Mouse (Mus musculus) forebrain, postnatal 0 days (tissue): ENCODE results near the gene Cnih4. TPM values are rescaled to one million over a fixed set of nuclear protein-coding genes. Genes with fewer than 3 reads are reported as not detected.

Experiments
- ATAC-seq: fragments of 200-750 bp; cut with Nextera tagmentation; 2 replicates; pipeline ENCODE4 v1.8.0; 2017; ENCODE audit warnings: mild to moderate bottlenecking, moderate library complexity
- DNase-seq: peaks from one replicate; pipeline ENCODE4 v3.0.0-alpha.2; 2015
- H3K27ac ChIP-seq: fragments of 300-500 bp; sonication (generic); 2 replicates; pipeline ENCODE4 v1.5.1; 2014; ENCODE audit warnings: low read depth, mild to moderate bottlenecking, antibody characterized with exemption, low read length, moderate library complexity, mixed read lengths
- H3K27me3 ChIP-seq: fragments of 300-500 bp; sonication (generic); 2 replicates; pipeline ENCODE4 v1.6.1; 2014; ENCODE audit warnings: mild to moderate bottlenecking, low read length, mixed read lengths; ENCODE audit not compliant: insufficient read depth
- H3K36me3 ChIP-seq: fragments of 300-500 bp; sonication (generic); 2 replicates; pipeline ENCODE4 v1.6.1; 2014; ENCODE audit warnings: mild to moderate bottlenecking, moderate library complexity; ENCODE audit not compliant: insufficient read depth
- H3K4me1 ChIP-seq: fragments of 300-500 bp; sonication (generic); 2 replicates; pipeline ENCODE4 v1.6.1; 2014; ENCODE audit warnings: antibody characterized with exemption; ENCODE audit not compliant: insufficient read depth
- H3K4me2 ChIP-seq: fragments of 300-500 bp; sonication (generic); 2 replicates; pipeline ENCODE4 v1.6.1; 2014; ENCODE audit warnings: low read depth, mild to moderate bottlenecking, moderate library complexity
- H3K4me3 ChIP-seq: fragments of 300-500 bp; sonication (generic); 2 replicates; pipeline ENCODE4 v1.5.1; 2014; ENCODE audit warnings: low read depth, low read length, mixed read lengths
- H3K9ac ChIP-seq: fragments of 300-500 bp; sonication (generic); 2 replicates; pipeline ENCODE4 v1.6.1; 2014; ENCODE audit warnings: mild to moderate bottlenecking
- H3K9me3 ChIP-seq: fragments of 300-500 bp; sonication (generic); 2 replicates; pipeline ENCODE4 v1.6.1; 2016; ENCODE audit warnings: low read length
- CTCF ChIP-seq: sonication (generic); IDR thresholded peaks from 2 replicates; pipeline ENCODE4 v1.5.1; 2016; ENCODE audit warnings: antibody characterized with exemption, control low read depth, low read depth
- WGBS: fragments of 180-500 bp; shearing (Covaris S2); extraction: QIAGEN DNeasy Blood & Tissue Kit; methylation state at CpG from one replicate; pipeline ENCODE4 v1.1.7; 2014; 5-methylcytosine and 5-hydroxymethylcytosine counted together
- polyA plus RNA-seq: library from polyadenylated mRNA; unstranded; fragments of >200 nt; fragmentation: Nextera tagmentation; extraction: Ambion mirVana; gene quantifications from 2 replicates; pipeline ENCODE4 v1.2.1, GENCODE M21; 2015
- total RNA-seq: library from RNA; depleted of rRNA; stranded (reverse); fragments of >200 nt; gene quantifications from 2 replicates; pipeline ENCODE4 v1.2.3, GENCODE M21; 2014; rRNA removed

Gene Cnih4
- total RNA-seq (17.9 and 27.1 TPM in 2 replicates), polyA plus RNA-seq (49.4 and 50.8 TPM in 2 replicates)

- DNase-seq = peak; percentile 98
Observed at GRCm38 (mm10) chr1:181143950-181144836, at the start of gene Cnih4, which contains the start of gene Nvl. Cnih4 (plus strand) TSS chr1:181144693. Nvl (minus strand) TSS chr1:181144204.

GRCm38 (mm10) chr1:181117112-181117511, 27.4 kb upstream of the Cnih4 start:
- Histone ChIP-seq H3K4me1 (no peaks in the 10 kb centered on the region), H3K27me3 (no peaks in the 10 kb centered on the region), H3K4me3 (no peak overlapping the region), H3K9ac (no peak overlapping the region), H3K9me3 (no peaks in the 10 kb centered on the region), H3K36me3 (peaks cover 55% of the 10 kb centered on the region), H3K4me2 (no peak overlapping the region), H3K27ac (no peak overlapping the region)
- DNase-seq = no peak
- TF ChIP-seq CTCF = no peak
- ATAC-seq = no peak
- 95% methylated on average over 4 of the region's 4 CpGs for WGBS

More at GRCm38 (mm10) chr1:181143950-181144836, at the start of gene Cnih4, which contains the start of gene Nvl:
- H3K9ac ChIP-seq = peak within 1 kb of the TSS; percentile 68
- H3K4me3 ChIP-seq = peak within 1 kb of the TSS; percentile 80
- 0 out of 2 replicates have a peak, but pooled peaks have one; percentile 10 for TF ChIP-seq CTCF
- H3K27ac ChIP-seq = peak within 1 kb of the TSS; percentile 83
- H3K36me3 ChIP-seq = peaks cover 14% of the 10 kb centered on the region
- 2% methylated on average over 52 of the region's 52 CpGs for WGBS
- H3K27me3 ChIP-seq = no peaks in the 10 kb centered on the region
- peak within 1 kb of the TSS; percentile 56 for H3K4me2 ChIP-seq
- no peaks in the 10 kb centered on the region for H3K9me3 ChIP-seq
- H3K4me1 ChIP-seq = peaks cover 10% of the 10 kb centered on the region
- peak; percentile 100 for ATAC-seq

DNA sequence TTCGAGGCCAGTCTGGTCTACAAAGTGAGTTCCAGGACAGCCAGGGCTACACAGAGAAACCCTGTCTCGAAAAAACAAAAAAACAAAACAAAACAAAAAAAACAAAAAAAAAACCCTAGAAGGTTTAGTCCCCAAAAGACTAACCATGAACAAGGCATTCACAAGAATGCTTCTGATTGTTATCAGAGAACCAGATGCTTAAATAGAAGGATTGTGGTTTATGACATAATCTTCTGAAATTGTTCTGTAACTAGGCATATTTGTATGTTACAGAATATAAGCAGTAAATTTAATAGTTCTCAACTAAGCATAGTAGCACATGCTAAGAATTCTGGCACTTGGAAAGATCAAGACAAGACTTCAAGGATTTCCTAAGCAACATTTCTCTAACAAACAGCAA, 20.3 kb upstream of the Cnih4 start:
- H3K4me3 ChIP-seq = no peak overlapping the region
- H3K27ac ChIP-seq = no peak overlapping the region
- H3K4me1 ChIP-seq = no peaks in the 10 kb centered on the region
- ATAC-seq = no peak
- peaks cover 59% of the 10 kb centered on the region for H3K36me3 ChIP-seq
- H3K4me2 ChIP-seq = no peak overlapping the region
- no peaks in the 10 kb centered on the region for H3K9me3 ChIP-seq
- WGBS = 88% methylated on average over 2 of the region's 2 CpGs
- H3K27me3 ChIP-seq = no peaks in the 10 kb centered on the region
- no peak for TF ChIP-seq CTCF
- no peak for DNase-seq
- no peak overlapping the region for H3K9ac ChIP-seq

DNA sequence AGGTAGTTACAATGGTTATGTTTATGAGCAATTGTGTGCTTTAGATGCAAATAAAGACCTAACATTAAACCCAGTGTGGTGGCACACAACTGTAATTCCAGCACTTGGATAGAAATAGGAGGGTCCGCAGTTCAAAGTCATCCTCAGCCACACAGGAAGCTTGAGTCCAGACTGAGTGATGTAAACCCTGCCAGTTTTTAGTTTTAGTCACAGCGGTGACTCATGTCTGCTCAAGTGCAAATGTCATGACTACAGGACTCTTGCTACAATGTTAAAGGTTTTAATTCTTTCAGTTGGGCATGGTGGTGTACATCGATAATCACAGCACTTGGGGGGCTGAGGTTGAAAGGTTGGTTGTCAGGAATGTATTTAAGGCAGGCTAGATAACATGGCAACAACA, 18.6 kb upstream of the Cnih4 start:
- DNase-seq = no peak
- WGBS = 98% methylated on average over 3 of the region's 3 CpGs
- peaks cover 59% of the 10 kb centered on the region for H3K36me3 ChIP-seq

DNA sequence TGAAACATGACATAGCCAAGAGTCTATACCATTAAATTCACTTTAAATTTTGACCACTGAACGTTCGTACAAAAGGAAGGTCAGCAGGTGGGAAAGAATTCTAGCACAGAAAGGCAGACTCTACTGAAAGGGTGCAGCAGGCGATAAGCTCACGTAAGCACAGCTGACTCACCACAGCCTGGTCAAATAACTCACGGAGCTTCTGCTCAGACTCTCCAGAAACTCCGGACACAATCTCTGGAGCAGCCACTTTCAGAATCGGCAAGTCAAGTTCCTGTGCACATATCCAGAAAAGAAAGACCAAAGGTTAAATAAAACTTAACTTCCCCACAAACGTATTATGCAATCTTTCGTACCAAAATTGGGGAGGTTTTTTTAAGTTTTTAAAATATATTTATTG, 17.7 kb upstream of the Cnih4 start:
- Histone ChIP-seq H3K4me3 (no peak overlapping the region), H3K27ac (no peak overlapping the region), H3K27me3 (no peaks in the 10 kb centered on the region), H3K4me1 (no peaks in the 10 kb centered on the region), H3K9ac (no peak overlapping the region), H3K9me3 (no peaks in the 10 kb centered on the region), H3K36me3 (peaks cover 54% of the 10 kb centered on the region), H3K4me2 (no peak overlapping the region)
- ATAC-seq = no peak
- no peak for DNase-seq
- no peak for TF ChIP-seq CTCF
- WGBS = 95% methylated on average over 9 of the region's 9 CpGs

More for the DNA sequence above, 18.6 kb upstream of the Cnih4 start:
- no peak overlapping the region for H3K9ac ChIP-seq
- no peak for TF ChIP-seq CTCF
- no peaks in the 10 kb centered on the region for H3K9me3 ChIP-seq
- no peak overlapping the region for H3K4me2 ChIP-seq
- H3K27me3 ChIP-seq = no peaks in the 10 kb centered on the region
- no peak overlapping the region for H3K4me3 ChIP-seq
- no peak overlapping the region for H3K27ac ChIP-seq
- no peaks in the 10 kb centered on the region for H3K4me1 ChIP-seq
- no peak for ATAC-seq

DNA sequence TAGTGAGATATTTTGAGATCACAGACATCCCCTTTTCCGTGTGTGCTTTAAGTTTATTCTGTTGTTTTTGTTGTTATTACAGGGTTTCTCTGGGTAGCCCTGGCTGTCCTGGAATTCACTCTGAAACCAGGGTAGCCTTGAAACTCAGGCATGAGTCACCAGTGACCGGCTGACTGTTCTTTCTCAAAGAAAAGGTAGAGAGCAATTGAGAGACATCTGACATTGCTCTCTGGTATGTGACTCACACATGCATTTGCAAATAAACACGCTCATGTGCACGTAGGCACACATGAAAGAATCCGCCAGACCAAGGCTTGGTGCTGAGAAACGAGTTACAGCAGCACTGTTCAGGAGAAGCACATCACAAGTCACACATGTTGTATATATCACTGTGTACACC, 12.6 kb upstream of the Cnih4 start:
- H3K27ac ChIP-seq = no peak overlapping the region
- WGBS = 94% methylated on average over 6 of the region's 6 CpGs
- ATAC-seq (no peak), DNase-seq (no peak)
- H3K36me3 ChIP-seq = peaks cover 59% of the 10 kb centered on the region
- H3K9me3 ChIP-seq = no peaks in the 10 kb centered on the region
- TF ChIP-seq CTCF = no peak
- no peaks in the 10 kb centered on the region for H3K4me1 ChIP-seq
- H3K4me3 ChIP-seq = no peak overlapping the region
- no peaks in the 10 kb centered on the region for H3K27me3 ChIP-seq
- H3K9ac ChIP-seq = no peak overlapping the region
- no peak overlapping the region for H3K4me2 ChIP-seq

DNA sequence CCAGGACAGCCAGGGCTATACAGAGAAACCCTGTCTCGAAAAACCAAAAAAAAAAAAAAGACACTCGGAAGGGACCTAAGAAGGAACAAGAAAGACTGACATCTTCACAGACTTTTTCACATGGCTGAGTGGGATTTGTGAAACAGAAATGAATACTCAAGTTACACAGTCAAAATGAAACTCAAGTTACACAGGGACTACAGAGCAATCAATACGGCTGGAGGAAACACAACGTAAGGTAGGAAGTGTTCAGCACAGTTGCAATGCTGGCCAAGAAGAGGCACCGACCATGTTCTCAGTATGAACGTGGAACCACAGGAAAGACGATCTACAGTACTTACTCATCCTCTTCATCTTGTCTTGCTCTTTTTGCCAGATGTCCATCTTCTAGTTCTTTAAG, 5.8 kb upstream of the Cnih4 start:
- DNase-seq (no peak), ATAC-seq (no peak)
- 93% methylated on average over 7 of the region's 7 CpGs for WGBS
- Histone ChIP-seq H3K9ac (no peak overlapping the region), H3K27me3 (no peaks in the 10 kb centered on the region), H3K36me3 (peaks cover 47% of the 10 kb centered on the region), H3K4me1 (peaks cover 6% of the 10 kb centered on the region; the same call in 1 of the 2 replicates), H3K9me3 (no peaks in the 10 kb centered on the region), H3K4me2 (no peak overlapping the region), H3K27ac (no peak overlapping the region), H3K4me3 (no peak overlapping the region)
- no peak for TF ChIP-seq CTCF
